Mouse (Mus musculus) liver, embryonic 11.5 days (tissue): ENCODE data around the gene Itga3. TPM values are rescaled to one million over a fixed set of nuclear protein-coding genes. Genes with fewer than 3 reads are reported as not detected.

Experiments used
- ATAC-seq: fragments of 200-750 bp; cut with Nextera tagmentation; replicated peaks from 2 replicates; pipeline ENCODE4 v1.8.0; 2017; ENCODE audit warnings: moderate number of reproducible peaks, mild to moderate bottlenecking, moderate TSS enrichment, moderate library complexity; ENCODE audit not compliant: low FRiP score
- DNase-seq: peaks from one replicate; pipeline ENCODE4 v3.0.0-alpha.2; 2017; ENCODE audit warnings: low spot score
- H3K27ac ChIP-seq: fragments of 300-500 bp; sonication (generic); 2 replicates; pipeline ENCODE4 v1.5.1; 2014; ENCODE audit warnings: mild to moderate bottlenecking, low read depth, low read length, control low read depth
- H3K27me3 ChIP-seq: fragments of 300-500 bp; sonication (generic); replicated peaks from 2 replicates; pipeline ENCODE4 v1.6.1; 2014; ENCODE audit warnings: low read length, mixed read lengths; ENCODE audit not compliant: control insufficient read depth, insufficient read depth
- H3K36me3 ChIP-seq: fragments of 300-500 bp; sonication (generic); 2 replicates; pipeline ENCODE4 v1.6.1; 2014; ENCODE audit warnings: mild to moderate bottlenecking, low read length, moderate library complexity, mixed read lengths; ENCODE audit not compliant: control insufficient read depth, insufficient read depth
- H3K4me1 ChIP-seq: fragments of 300-500 bp; sonication (generic); replicated peaks from 2 replicates; pipeline ENCODE4 v1.6.1; 2014; ENCODE audit warnings: low read length, mixed read lengths; ENCODE audit not compliant: control insufficient read depth, insufficient read depth
- H3K4me2 ChIP-seq: fragments of 300-500 bp; sonication (generic); 2 replicates; pipeline ENCODE4 v1.6.1; 2014; ENCODE audit warnings: mild to moderate bottlenecking, control low read depth, moderate library complexity
- H3K4me3 ChIP-seq: fragments of 300-500 bp; sonication (generic); 2 replicates; pipeline ENCODE4 v1.5.1; 2014; ENCODE audit warnings: low read depth, low read length, control low read depth
- H3K9ac ChIP-seq: fragments of 300-500 bp; sonication (generic); 2 replicates; pipeline ENCODE4 v1.6.1; 2014; ENCODE audit warnings: low read depth, low read length, control low read depth
- H3K9me3 ChIP-seq: fragments of 300-500 bp; sonication (generic); 2 replicates; pipeline ENCODE4 v1.6.1; 2016; ENCODE audit warnings: low read length, inconsistent platforms, mixed read lengths; ENCODE audit not compliant: control insufficient read depth
- WGBS: fragments of 180-500 bp; shearing (Covaris S2); extraction: QIAGEN DNeasy Blood & Tissue Kit; methylation state at CpG from one replicate; pipeline ENCODE4 v1.1.7; 2014; 5-methylcytosine and 5-hydroxymethylcytosine counted together
- polyA plus RNA-seq: library from polyadenylated mRNA; unstranded; fragments of >200 nt; fragmentation: Nextera tagmentation; extraction: Ambion mirVana; gene quantifications from 2 replicates; pipeline ENCODE4 v1.2.1, GENCODE M21; 2014

The Itga3 gene
- polyA plus RNA-seq, 1 experiment from 2014 or later = 4.6 TPM

- ATAC-seq = no peak
- H3K4me2 ChIP-seq = no peak overlapping the region
- H3K36me3 ChIP-seq = no peaks in the 10 kb centered on the region
- no peak overlapping the region for H3K9ac ChIP-seq
- H3K27ac ChIP-seq = no peak overlapping the region
- 81% methylated on average over 7 of the region's 7 CpGs for WGBS
- DNase-seq = no peak
- peaks cover 7% of the 10 kb centered on the region for H3K4me1 ChIP-seq
- no peaks in the 10 kb centered on the region for H3K9me3 ChIP-seq
- no peak overlapping the region for H3K4me3 ChIP-seq
- H3K27me3 ChIP-seq = peaks cover 19% of the 10 kb centered on the region
These were observed 33.5 kb upstream of the Itga3 start for GRCm38 (mm10) chr11:95110081-95110480.

GRCm38 (mm10) chr11:95109000-95109399 lies 32.4 kb upstream of the Itga3 start:
- H3K4me3 ChIP-seq = no peak overlapping the region
- H3K9ac ChIP-seq = no peak overlapping the region
- no peaks in the 10 kb centered on the region for H3K36me3 ChIP-seq
- 76% methylated on average over 2 of the region's 2 CpGs for WGBS
- H3K9me3 ChIP-seq = no peaks in the 10 kb centered on the region
- H3K27me3 ChIP-seq = peaks cover 25% of the 10 kb centered on the region
- no peak overlapping the region for H3K27ac ChIP-seq
- ATAC-seq (no peak), DNase-seq (no peak)
- no peak overlapping the region for H3K4me2 ChIP-seq
- H3K4me1 ChIP-seq = peaks cover 17% of the 10 kb centered on the region

GRCm38 (mm10) chr11:95106440-95107236 lies 30.0 kb upstream of the Itga3 start:
- 26% methylated on average over 23 of the region's 23 CpGs for WGBS
- no peak overlapping the region for H3K9ac ChIP-seq
- H3K4me1 ChIP-seq = peaks cover 18% of the 10 kb centered on the region
- no peaks in the 10 kb centered on the region for H3K36me3 ChIP-seq
- no peaks in the 10 kb centered on the region for H3K9me3 ChIP-seq
- DNase-seq (no peak), ATAC-seq (no peak)
- no peak overlapping the region for H3K4me2 ChIP-seq
- no peak overlapping the region for H3K27ac ChIP-seq
- H3K4me3 ChIP-seq = no peak overlapping the region
- H3K27me3 ChIP-seq = peaks cover 28% of the 10 kb centered on the region

- no peak for DNase-seq
- Histone ChIP-seq H3K27me3 (peaks cover 30% of the 10 kb centered on the region), H3K36me3 (no peaks in the 10 kb centered on the region), H3K4me3 (peak overlapping the region; percentile 16; the same call in 1 of the 2 replicates), H3K4me1 (peaks cover 18% of the 10 kb centered on the region), H3K27ac (no peak overlapping the region), H3K9me3 (no peaks in the 10 kb centered on the region), H3K9ac (no peak overlapping the region), H3K4me2 (peak overlapping the region; percentile 39)
- WGBS = 3% methylated on average over 24 of the region's 25 CpGs
- ATAC-seq = no peak
These were observed 28.8 kb upstream of the Itga3 start for GRCm38 (mm10) chr11:95105274-95105874.

- no peaks in the 10 kb centered on the region for H3K36me3 ChIP-seq
- no peak overlapping the region for H3K4me2 ChIP-seq
- DNase-seq (no peak), ATAC-seq (no peak)
- 13% methylated on average over 6 of the region's 6 CpGs for WGBS
- peaks cover 37% of the 10 kb centered on the region for H3K27me3 ChIP-seq
- H3K9ac ChIP-seq = no peak overlapping the region
- no peak overlapping the region for H3K4me3 ChIP-seq
- no peak overlapping the region for H3K27ac ChIP-seq
- H3K4me1 ChIP-seq = peaks cover 18% of the 10 kb centered on the region
- H3K9me3 ChIP-seq = no peaks in the 10 kb centered on the region
These were observed 27.7 kb upstream of the Itga3 start for GRCm38 (mm10) chr11:95104266-95104665.

- no peak overlapping the region for H3K4me2 ChIP-seq
- peaks cover 20% of the 10 kb centered on the region for H3K4me1 ChIP-seq
- DNase-seq = no peak
- 86% methylated on average over 19 of the region's 19 CpGs for WGBS
- H3K27me3 ChIP-seq = peaks cover 35% of the 10 kb centered on the region
- H3K36me3 ChIP-seq = no peaks in the 10 kb centered on the region
- no peak overlapping the region for H3K4me3 ChIP-seq
- no peak overlapping the region for H3K27ac ChIP-seq
- no peaks in the 10 kb centered on the region for H3K9me3 ChIP-seq
- H3K9ac ChIP-seq = no peak overlapping the region
- ATAC-seq = no peak
These were observed 25.7 kb upstream of the Itga3 start for GRCm38 (mm10) chr11:95102161-95102904.

- Histone ChIP-seq H3K9ac (no peak overlapping the region), H3K27ac (no peak overlapping the region), H3K27me3 (peaks cover 29% of the 10 kb centered on the region), H3K4me3 (no peak overlapping the region), H3K36me3 (no peaks in the 10 kb centered on the region), H3K4me2 (no peak overlapping the region), H3K9me3 (no peaks in the 10 kb centered on the region), H3K4me1 (peaks cover 24% of the 10 kb centered on the region)
- ATAC-seq (no peak), DNase-seq (no peak)
- WGBS = 22% methylated on average over 16 of the region's 16 CpGs
These were observed 24.6 kb upstream of the Itga3 start for GRCm38 (mm10) chr11:95101071-95101788.

GRCm38 (mm10) chr11:95100393-95100792 lies 23.8 kb upstream of the Itga3 start:
- DNase-seq (no peak), ATAC-seq (no peak)
- Histone ChIP-seq H3K36me3 (no peaks in the 10 kb centered on the region), H3K4me3 (no peak overlapping the region), H3K4me2 (no peak overlapping the region), H3K4me1 (peaks cover 22% of the 10 kb centered on the region), H3K9me3 (no peaks in the 10 kb centered on the region), H3K27ac (no peak overlapping the region), H3K9ac (no peak overlapping the region), H3K27me3 (peaks cover 21% of the 10 kb centered on the region)
- WGBS = 27% methylated on average over 3 of the region's 3 CpGs
